Mouse (Mus musculus): ENCODE results near the gene Ifit1.
"Not testable (repeated sequence)": the region's sequence is repeated elsewhere in the genome, so short reads cannot be mapped to it uniquely, and the experiment has no call there.

DNA sequence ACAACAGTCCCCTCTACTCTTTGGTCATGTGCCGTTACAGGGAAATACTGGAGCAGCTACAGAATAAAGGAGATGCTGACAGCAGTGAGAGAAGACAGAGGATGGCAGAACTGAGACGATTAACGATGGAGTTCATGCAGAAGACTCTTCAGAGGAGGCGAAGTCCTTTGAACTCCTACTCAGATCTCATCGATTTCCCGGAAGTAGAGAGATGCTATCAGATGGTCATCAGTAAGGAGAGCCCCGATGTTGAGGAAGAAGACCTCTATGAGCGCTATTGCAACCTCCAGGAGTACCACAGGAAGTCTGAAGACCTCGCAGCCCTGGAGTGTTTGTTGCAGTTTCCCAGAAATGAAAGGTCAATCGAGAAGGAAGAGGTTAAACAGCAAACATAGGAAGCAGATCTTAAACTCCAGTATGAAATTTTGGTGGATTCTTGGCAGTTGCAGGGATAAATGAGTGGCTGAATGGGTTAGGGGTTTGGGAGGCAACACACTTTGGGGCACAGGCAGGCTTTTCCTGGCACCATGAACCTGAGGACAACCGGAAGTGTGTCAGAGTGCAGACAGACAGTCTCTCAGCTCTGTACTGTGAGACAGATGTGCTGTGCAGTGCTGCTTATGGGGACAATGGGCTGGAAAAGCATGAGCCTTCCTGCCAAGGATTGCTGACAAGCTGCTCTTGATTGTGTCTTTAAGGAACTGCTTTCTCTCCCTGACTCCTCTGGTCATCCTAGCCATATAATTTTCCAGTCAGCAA lies 28.2 kb upstream of the Ifit1 start:
- not testable (repeated sequence) for TF ChIP-seq CTCF, POLR2A (IDR thresholded peaks at IDR 0.05; ENCODE audit: insufficient read depth, low read depth, low read length)

All from olfactory bulb, adult 2 months (tissue).